Mouse (Mus musculus): ENCODE data around the gene Ptpn22. TPM values are rescaled to one million over a fixed set of nuclear protein-coding genes. Genes with fewer than 3 reads are reported as not detected.
"Not testable (repeated sequence)": the region's sequence is repeated elsewhere in the genome, so short reads cannot be mapped to it uniquely, and the experiment has no call there.

The Ptpn22 gene
- polyA plus RNA-seq (2014; fragmentation: Nextera tagmentation; extraction: Ambion mirVana) = 0.17 and 0.84 TPM in 2 replicates

GRCm38 (mm10) chr3:103858881-103859801 lies at the start of gene Ptpn22:
Ptpn22 (plus strand) TSS chr3:103859795.
- WGBS = 79% methylated on average over 12 of the region's 12 CpGs
- no peak for DNase-seq (ENCODE audit: low spot score)
- Histone ChIP-seq H3K36me3 (replicated peaks; ENCODE audit: control insufficient read depth, insufficient read depth) (no peaks in the 10 kb centered on the region), H3K9ac (no peak within 1 kb of the TSS), H3K27me3 (ENCODE audit: control insufficient read depth, insufficient read depth, low read length) (no peaks in the 10 kb centered on the region), H3K4me2 (replicated peaks) (no peak within 1 kb of the TSS), H3K4me1 (replicated peaks; ENCODE audit: control insufficient read depth, insufficient read depth, low read length) (no peaks in the 10 kb centered on the region), H3K9me3 (ENCODE audit: control insufficient read depth, low read length) (no peaks in the 10 kb centered on the region), H3K27ac (no peak within 1 kb of the TSS), H3K4me3 (replicated peaks; ENCODE audit: low read length) (no peak within 1 kb of the TSS)
- ATAC-seq (ENCODE audit: low FRiP score) = no peak

GRCm38 (mm10) chr3:103809799-103810150 lies 49.8 kb upstream of the Ptpn22 start:
- WGBS = 3% methylated on average over 14 of the region's 14 CpGs
- peak overlapping the region; percentile 82 for H3K9ac ChIP-seq
- H3K4me3 ChIP-seq (replicated peaks; ENCODE audit: low read length) = peak overlapping the region; percentile 67
- H3K4me2 ChIP-seq (replicated peaks) = peak overlapping the region; percentile 68
- peaks cover 15% of the 10 kb centered on the region for H3K4me1 ChIP-seq (replicated peaks; ENCODE audit: control insufficient read depth, insufficient read depth, low read length)
- peak overlapping the region; percentile 86 for H3K27ac ChIP-seq
- DNase-seq (ENCODE audit: low spot score) (no peak), ATAC-seq (ENCODE audit: low FRiP score) (peak; percentile 64)
- H3K27me3 ChIP-seq (ENCODE audit: control insufficient read depth, insufficient read depth, low read length) = no peaks in the 10 kb centered on the region
- H3K36me3 ChIP-seq (replicated peaks; ENCODE audit: control insufficient read depth, insufficient read depth) = peaks cover 21% of the 10 kb centered on the region
- H3K9me3 ChIP-seq (ENCODE audit: control insufficient read depth, low read length) = no peaks in the 10 kb centered on the region

GRCm38 (mm10) chr3:103810967-103811366 lies 48.6 kb upstream of the Ptpn22 start:
- no peaks in the 10 kb centered on the region for H3K9me3 ChIP-seq (ENCODE audit: control insufficient read depth, low read length)
- ATAC-seq (ENCODE audit: low FRiP score) = no peak
- WGBS = 93% methylated on average over 6 of the region's 6 CpGs
- H3K4me1 ChIP-seq (replicated peaks; ENCODE audit: control insufficient read depth, insufficient read depth, low read length) = peaks cover 15% of the 10 kb centered on the region
- no peak overlapping the region for H3K27ac ChIP-seq
- no peak overlapping the region for H3K9ac ChIP-seq
- no peak overlapping the region for H3K4me2 ChIP-seq (replicated peaks)
- peaks cover 21% of the 10 kb centered on the region for H3K36me3 ChIP-seq (replicated peaks; ENCODE audit: control insufficient read depth, insufficient read depth)
- DNase-seq (ENCODE audit: low spot score) = no peak
- no peak overlapping the region for H3K4me3 ChIP-seq (replicated peaks; ENCODE audit: low read length)
- no peaks in the 10 kb centered on the region for H3K27me3 ChIP-seq (ENCODE audit: control insufficient read depth, insufficient read depth, low read length)

GRCm38 (mm10) chr3:103827548-103827947 lies 32.0 kb upstream of the Ptpn22 start:
- no peak overlapping the region for H3K27ac ChIP-seq
- H3K27me3 ChIP-seq (ENCODE audit: control insufficient read depth, insufficient read depth, low read length) = no peaks in the 10 kb centered on the region
- no peak overlapping the region for H3K4me3 ChIP-seq (replicated peaks; ENCODE audit: low read length)
- no peaks in the 10 kb centered on the region for H3K9me3 ChIP-seq (ENCODE audit: control insufficient read depth, low read length)
- ATAC-seq (ENCODE audit: low FRiP score) (no peak), DNase-seq (ENCODE audit: low spot score) (no peak)
- H3K36me3 ChIP-seq (replicated peaks; ENCODE audit: control insufficient read depth, insufficient read depth) = peaks cover 8% of the 10 kb centered on the region; the same call in 1 of the 2 replicates
- no peaks in the 10 kb centered on the region for H3K4me1 ChIP-seq (replicated peaks; ENCODE audit: control insufficient read depth, insufficient read depth, low read length)
- H3K4me2 ChIP-seq (replicated peaks) = no peak overlapping the region
- H3K9ac ChIP-seq = no peak overlapping the region

- no peak for DNase-seq (ENCODE audit: low spot score)
- H3K4me1 ChIP-seq (replicated peaks; ENCODE audit: control insufficient read depth, insufficient read depth, low read length) = no peaks in the 10 kb centered on the region
- H3K9ac ChIP-seq = no peak overlapping the region
- no peaks in the 10 kb centered on the region for H3K9me3 ChIP-seq (ENCODE audit: control insufficient read depth, low read length)
- no peak overlapping the region for H3K4me2 ChIP-seq (replicated peaks)
- no peaks in the 10 kb centered on the region for H3K36me3 ChIP-seq (replicated peaks; ENCODE audit: control insufficient read depth, insufficient read depth)
- ATAC-seq (ENCODE audit: low FRiP score) = no peak
- H3K4me3 ChIP-seq (replicated peaks; ENCODE audit: low read length) = no peak overlapping the region
- 92% methylated on average over 3 of the region's 3 CpGs for WGBS
- no peaks in the 10 kb centered on the region for H3K27me3 ChIP-seq (ENCODE audit: control insufficient read depth, insufficient read depth, low read length)
- H3K27ac ChIP-seq = no peak overlapping the region
Observed at GRCm38 (mm10) chr3:103829036-103829435, 30.6 kb upstream of the Ptpn22 start.

GRCm38 (mm10) chr3:103830681-103831080 lies 28.9 kb upstream of the Ptpn22 start:
- H3K27ac ChIP-seq; H3K9me3 ChIP-seq (ENCODE audit: control insufficient read depth, low read length); H3K4me3 ChIP-seq (replicated peaks; ENCODE audit: low read length); DNase-seq (ENCODE audit: low spot score); H3K27me3 ChIP-seq (ENCODE audit: control insufficient read depth, insufficient read depth, low read length); H3K9ac ChIP-seq; H3K36me3 ChIP-seq (replicated peaks; ENCODE audit: control insufficient read depth, insufficient read depth); H3K4me1 ChIP-seq (replicated peaks; ENCODE audit: control insufficient read depth, insufficient read depth, low read length); ATAC-seq (ENCODE audit: low FRiP score); H3K4me2 ChIP-seq (replicated peaks): not testable (repeated sequence)
- 52% methylated on average over 1 of the region's 1 CpGs for WGBS

- H3K36me3 ChIP-seq (replicated peaks; ENCODE audit: control insufficient read depth, insufficient read depth) = no peaks in the 10 kb centered on the region
- DNase-seq (ENCODE audit: low spot score) (no peak), ATAC-seq (ENCODE audit: low FRiP score) (no peak)
- no peak overlapping the region for H3K27ac ChIP-seq
- H3K27me3 ChIP-seq (ENCODE audit: control insufficient read depth, insufficient read depth, low read length) = no peaks in the 10 kb centered on the region
- H3K4me2 ChIP-seq (replicated peaks) = no peak overlapping the region
- no peaks in the 10 kb centered on the region for H3K9me3 ChIP-seq (ENCODE audit: control insufficient read depth, low read length)
- 85% methylated on average over 7 of the region's 7 CpGs for WGBS
- no peak overlapping the region for H3K9ac ChIP-seq
- no peaks in the 10 kb centered on the region for H3K4me1 ChIP-seq (replicated peaks; ENCODE audit: control insufficient read depth, insufficient read depth, low read length)
- H3K4me3 ChIP-seq (replicated peaks; ENCODE audit: low read length) = no peak overlapping the region
Observed at GRCm38 (mm10) chr3:103831146-103831545, 28.4 kb upstream of the Ptpn22 start.

GRCm38 (mm10) chr3:103832426-103832825 lies 27.2 kb upstream of the Ptpn22 start, which contains the start of gene Bcl2l15:
Bcl2l15 (plus strand) TSS chr3:103832601.
- no peaks in the 10 kb centered on the region for H3K4me1 ChIP-seq (replicated peaks; ENCODE audit: control insufficient read depth, insufficient read depth, low read length)
- no peaks in the 10 kb centered on the region for H3K27me3 ChIP-seq (ENCODE audit: control insufficient read depth, insufficient read depth, low read length)
- H3K9me3 ChIP-seq (ENCODE audit: control insufficient read depth, low read length) = no peaks in the 10 kb centered on the region
- ATAC-seq (ENCODE audit: low FRiP score) (no peak), DNase-seq (ENCODE audit: low spot score) (no peak)
- no peak within 1 kb of the TSS for H3K9ac ChIP-seq
- no peak within 1 kb of the TSS for H3K27ac ChIP-seq
- no peak within 1 kb of the TSS for H3K4me3 ChIP-seq (replicated peaks; ENCODE audit: low read length)
- H3K36me3 ChIP-seq (replicated peaks; ENCODE audit: control insufficient read depth, insufficient read depth) = no peaks in the 10 kb centered on the region
- no peak within 1 kb of the TSS for H3K4me2 ChIP-seq (replicated peaks)

- WGBS = 95% methylated on average over 2 of the region's 2 CpGs
- H3K4me3 ChIP-seq (replicated peaks; ENCODE audit: low read length) = no peak overlapping the region
- H3K27me3 ChIP-seq (ENCODE audit: control insufficient read depth, insufficient read depth, low read length) = no peaks in the 10 kb centered on the region
- H3K9me3 ChIP-seq (ENCODE audit: control insufficient read depth, low read length) = no peaks in the 10 kb centered on the region
- no peaks in the 10 kb centered on the region for H3K36me3 ChIP-seq (replicated peaks; ENCODE audit: control insufficient read depth, insufficient read depth)
- ATAC-seq (ENCODE audit: low FRiP score) (no peak), DNase-seq (ENCODE audit: low spot score) (no peak)
- H3K4me2 ChIP-seq (replicated peaks) = no peak overlapping the region
- no peaks in the 10 kb centered on the region for H3K4me1 ChIP-seq (replicated peaks; ENCODE audit: control insufficient read depth, insufficient read depth, low read length)
- no peak overlapping the region for H3K9ac ChIP-seq
- no peak overlapping the region for H3K27ac ChIP-seq
Observed at GRCm38 (mm10) chr3:103834001-103834400, 25.6 kb upstream of the Ptpn22 start.
